Mouse (Mus musculus): ENCODE data around the gene Gpatch2. TPM values are rescaled to one million over a fixed set of nuclear protein-coding genes. Genes with fewer than 3 reads are reported as not detected.

The Gpatch2 gene
- polyA plus RNA-seq, 1 experiment = 11.6 TPM

- no peak overlapping the region for H3K27ac ChIP-seq (ENCODE audit: insufficient read depth, low read depth, low read length)
- TF ChIP-seq POLR2A (IDR thresholded peaks at IDR 0.05; ENCODE audit: borderline replicate concordance, low read depth, low read length) = no peak
- H3K4me1 ChIP-seq (ENCODE audit: control insufficient read depth, insufficient read depth, low read length) = peaks cover 3% of the 10 kb centered on the region; the same call in 1 of the 2 replicates
- no peak overlapping the region for H3K4me3 ChIP-seq (ENCODE audit: insufficient read depth, low read length)
Measured at GRCm38 (mm10) chr1:187282321-187282720, 67.0 kb downstream of the Gpatch2 start.

GRCm38 (mm10) chr1:187282804-187283203 lies 67.5 kb downstream of the Gpatch2 start:
- H3K4me1 ChIP-seq (ENCODE audit: control insufficient read depth, insufficient read depth, low read length) = peaks cover 2% of the 10 kb centered on the region; the same call in 1 of the 2 replicates
- no peak overlapping the region for H3K27ac ChIP-seq (ENCODE audit: insufficient read depth, low read depth, low read length)
- no peak overlapping the region for H3K4me3 ChIP-seq (ENCODE audit: insufficient read depth, low read length)
- no peak for TF ChIP-seq POLR2A (IDR thresholded peaks at IDR 0.05; ENCODE audit: borderline replicate concordance, low read depth, low read length)

GRCm38 (mm10) chr1:187285735-187286134 lies 70.4 kb downstream of the Gpatch2 start:
- no peak for TF ChIP-seq POLR2A (IDR thresholded peaks at IDR 0.05; ENCODE audit: borderline replicate concordance, low read depth, low read length)
- TF ChIP-seq CTCF (IDR thresholded peaks at IDR 0.05; ENCODE audit: low read depth, low read length) = no peak
- no peak overlapping the region for H3K27ac ChIP-seq (ENCODE audit: insufficient read depth, low read depth, low read length)

GRCm38 (mm10) chr1:187286411-187286810 lies 71.1 kb downstream of the Gpatch2 start:
- TF ChIP-seq CTCF (IDR thresholded peaks at IDR 0.05; ENCODE audit: low read depth, low read length) (no peak), POLR2A (IDR thresholded peaks at IDR 0.05; ENCODE audit: borderline replicate concordance, low read depth, low read length) (no peak)
- Histone ChIP-seq H3K27ac (ENCODE audit: insufficient read depth, low read depth, low read length) (no peak overlapping the region), H3K4me1 (ENCODE audit: control insufficient read depth, insufficient read depth, low read length) (0 out of 2 replicates have a peak, but pooled peaks cover 2% of the 10 kb centered on the region), H3K4me3 (ENCODE audit: insufficient read depth, low read length) (no peak overlapping the region)

More at GRCm38 (mm10) chr1:187285735-187286134, 70.4 kb downstream of the Gpatch2 start:
- H3K4me3 ChIP-seq (ENCODE audit: insufficient read depth, low read length) = no peak overlapping the region
- 0 out of 2 replicates have a peak, but pooled peaks cover 2% of the 10 kb centered on the region for H3K4me1 ChIP-seq (ENCODE audit: control insufficient read depth, insufficient read depth, low read length)

- TF ChIP-seq POLR2A (IDR thresholded peaks at IDR 0.05; ENCODE audit: borderline replicate concordance, low read depth, low read length) (no peak), CTCF (IDR thresholded peaks at IDR 0.05; ENCODE audit: low read depth, low read length) (no peak)
Measured at GRCm38 (mm10) chr1:187286924-187287323, 71.6 kb downstream of the Gpatch2 start.

GRCm38 (mm10) chr1:187290186-187290585 lies 74.9 kb downstream of the Gpatch2 start:
- Histone ChIP-seq H3K27ac (ENCODE audit: insufficient read depth, low read depth, low read length) (no peak overlapping the region), H3K4me1 (ENCODE audit: control insufficient read depth, insufficient read depth, low read length) (0 out of 2 replicates have a peak, but pooled peaks cover 2% of the 10 kb centered on the region), H3K4me3 (ENCODE audit: insufficient read depth, low read length) (no peak overlapping the region)
- TF ChIP-seq POLR2A (IDR thresholded peaks at IDR 0.05; ENCODE audit: borderline replicate concordance, low read depth, low read length) (no peak), CTCF (IDR thresholded peaks at IDR 0.05; ENCODE audit: low read depth, low read length) (no peak)

More at GRCm38 (mm10) chr1:187286924-187287323, 71.6 kb downstream of the Gpatch2 start:
- Histone ChIP-seq H3K4me3 (ENCODE audit: insufficient read depth, low read length) (no peak overlapping the region), H3K27ac (ENCODE audit: insufficient read depth, low read depth, low read length) (no peak overlapping the region), H3K4me1 (ENCODE audit: control insufficient read depth, insufficient read depth, low read length) (0 out of 2 replicates have a peak, but pooled peaks cover 2% of the 10 kb centered on the region)

- TF ChIP-seq CTCF (IDR thresholded peaks at IDR 0.05; ENCODE audit: low read depth, low read length) (no peak), POLR2A (IDR thresholded peaks at IDR 0.05; ENCODE audit: borderline replicate concordance, low read depth, low read length) (no peak)
- Histone ChIP-seq H3K27ac (ENCODE audit: insufficient read depth, low read depth, low read length) (no peak overlapping the region), H3K4me3 (ENCODE audit: insufficient read depth, low read length) (no peak overlapping the region), H3K4me1 (ENCODE audit: control insufficient read depth, insufficient read depth, low read length) (no peaks in the 10 kb centered on the region)
Measured at GRCm38 (mm10) chr1:187291480-187292394, 76.4 kb downstream of the Gpatch2 start.

GRCm38 (mm10) chr1:187292395-187292749 lies 77.1 kb downstream of the Gpatch2 start:
- H3K27ac ChIP-seq (ENCODE audit: insufficient read depth, low read depth, low read length) = no peak overlapping the region
- H3K4me1 ChIP-seq (ENCODE audit: control insufficient read depth, insufficient read depth, low read length) = no peaks in the 10 kb centered on the region
- TF ChIP-seq CTCF (IDR thresholded peaks at IDR 0.05; ENCODE audit: low read depth, low read length) = no peak
- TF ChIP-seq POLR2A (IDR thresholded peaks at IDR 0.05; ENCODE audit: borderline replicate concordance, low read depth, low read length) = no peak

GRCm38 (mm10) chr1:187293233-187293632 lies 77.9 kb downstream of the Gpatch2 start:
- Histone ChIP-seq H3K27ac (ENCODE audit: insufficient read depth, low read depth, low read length) (no peak overlapping the region), H3K4me1 (ENCODE audit: control insufficient read depth, insufficient read depth, low read length) (no peaks in the 10 kb centered on the region), H3K4me3 (ENCODE audit: insufficient read depth, low read length) (no peak overlapping the region)
- TF ChIP-seq POLR2A (IDR thresholded peaks at IDR 0.05; ENCODE audit: borderline replicate concordance, low read depth, low read length) (no peak), CTCF (IDR thresholded peaks at IDR 0.05; ENCODE audit: low read depth, low read length) (no peak)

More at GRCm38 (mm10) chr1:187292395-187292749, 77.1 kb downstream of the Gpatch2 start:
- H3K4me3 ChIP-seq (ENCODE audit: insufficient read depth, low read length) = no peak overlapping the region

GRCm38 (mm10) chr1:187294522-187294921 lies 79.2 kb downstream of the Gpatch2 start:
- Histone ChIP-seq H3K4me3 (ENCODE audit: insufficient read depth, low read length) (no peak overlapping the region), H3K27ac (ENCODE audit: insufficient read depth, low read depth, low read length) (no peak overlapping the region), H3K4me1 (ENCODE audit: control insufficient read depth, insufficient read depth, low read length) (no peaks in the 10 kb centered on the region)
- TF ChIP-seq POLR2A (IDR thresholded peaks at IDR 0.05; ENCODE audit: borderline replicate concordance, low read depth, low read length) = no peak
- no peak for TF ChIP-seq CTCF (IDR thresholded peaks at IDR 0.05; ENCODE audit: low read depth, low read length)
